Mouse (Mus musculus) lung, postnatal 0 days (tissue): ENCODE results near the gene Cmbl. TPM values are rescaled to one million over a fixed set of nuclear protein-coding genes. Genes with fewer than 3 reads are reported as not detected.

ENCODE experiments used
- ATAC-seq: fragments of 200-750 bp; cut with Nextera tagmentation; 2 replicates; pipeline ENCODE4 v1.8.0; 2017; ENCODE audit warnings: moderate library complexity
- DNase-seq: peaks from one replicate; pipeline ENCODE4 v3.0.0-alpha.2; 2016; ENCODE audit warnings: low spot score
- H3K27ac ChIP-seq: fragments of 300-500 bp; sonication (generic); 2 replicates; pipeline ENCODE4 v1.5.1; 2014; ENCODE audit warnings: antibody characterized with exemption, mild to moderate bottlenecking, low read length, mixed read lengths
- H3K27me3 ChIP-seq: fragments of 300-500 bp; sonication (generic); replicated peaks from 2 replicates; pipeline ENCODE4 v1.6.1; 2014; ENCODE audit warnings: low read length, mixed read lengths; ENCODE audit not compliant: insufficient read depth
- H3K36me3 ChIP-seq: fragments of 300-500 bp; sonication (generic); 2 replicates; pipeline ENCODE4 v1.6.1; 2014; ENCODE audit warnings: low read length, mixed read lengths; ENCODE audit not compliant: insufficient read depth
- H3K4me1 ChIP-seq: fragments of 300-500 bp; sonication (generic); 2 replicates; pipeline ENCODE4 v1.6.1; 2014; ENCODE audit warnings: antibody characterized with exemption, low read depth, low read length, mixed read lengths; ENCODE audit not compliant: insufficient read depth
- H3K4me2 ChIP-seq: fragments of 300-500 bp; sonication (generic); replicated peaks from 2 replicates; pipeline ENCODE4 v1.6.1; 2014; ENCODE audit warnings: low read depth, mild to moderate bottlenecking, low read length, moderate library complexity, mixed read lengths
- H3K4me3 ChIP-seq: fragments of 300-500 bp; sonication (generic); 2 replicates; pipeline ENCODE4 v1.5.1; 2014; ENCODE audit warnings: low read depth, low read length
- H3K9ac ChIP-seq: fragments of 300-500 bp; sonication (generic); replicated peaks from 2 replicates; pipeline ENCODE4 v1.6.1; 2014; ENCODE audit warnings: low read depth, mild to moderate bottlenecking
- H3K9me3 ChIP-seq: fragments of 300-500 bp; sonication (generic); 2 replicates; pipeline ENCODE4 v1.6.1; 2016; ENCODE audit warnings: low read length, mixed read lengths
- CTCF ChIP-seq: IDR thresholded peaks from 2 replicates; pipeline ENCODE4 v1.5.1; 2016; ENCODE audit warnings: antibody characterized with exemption, mild to moderate bottlenecking
- EP300 ChIP-seq: IDR thresholded peaks from 2 replicates; pipeline ENCODE4 v1.6.1; 2016; ENCODE audit warnings: antibody characterized with exemption, mild to moderate bottlenecking, control low read depth
- WGBS: fragments of 180-500 bp; shearing (Covaris S2); extraction: QIAGEN DNeasy Blood & Tissue Kit; methylation state at CpG from one replicate; pipeline ENCODE4 v1.1.7; 2014; 5-methylcytosine and 5-hydroxymethylcytosine counted together
- polyA plus RNA-seq: library from polyadenylated mRNA; unstranded; fragments of >200 nt; fragmentation: Nextera tagmentation; extraction: Ambion mirVana; gene quantifications from 2 replicates; pipeline ENCODE4 v1.2.1, GENCODE M21; 2015

Gene Cmbl
- polyA plus RNA-seq, 1 experiment from 2014 or later, result 12.2 TPM

- 29% methylated on average over 19 of the region's 19 CpGs for WGBS
- ATAC-seq, result peak; percentile 34
- peak; percentile 36 for DNase-seq
- Histone ChIP-seq H3K36me3 (no peaks in the 10 kb centered on the region), H3K27me3 (no peaks in the 10 kb centered on the region), H3K4me2 (peak overlapping the region; percentile 32), H3K4me3 (no peak overlapping the region), H3K27ac (no peak overlapping the region), H3K9me3 (no peaks in the 10 kb centered on the region), H3K9ac (no peak overlapping the region), H3K4me1 (peaks cover 3% of the 10 kb centered on the region; the same call in 1 of the 2 replicates)
- TF ChIP-seq CTCF (no peak), EP300 (no peak)
Measured at GRCm38 (mm10) chr15:31563577-31564546, 1.3 kb upstream of the Cmbl start.

DNA sequence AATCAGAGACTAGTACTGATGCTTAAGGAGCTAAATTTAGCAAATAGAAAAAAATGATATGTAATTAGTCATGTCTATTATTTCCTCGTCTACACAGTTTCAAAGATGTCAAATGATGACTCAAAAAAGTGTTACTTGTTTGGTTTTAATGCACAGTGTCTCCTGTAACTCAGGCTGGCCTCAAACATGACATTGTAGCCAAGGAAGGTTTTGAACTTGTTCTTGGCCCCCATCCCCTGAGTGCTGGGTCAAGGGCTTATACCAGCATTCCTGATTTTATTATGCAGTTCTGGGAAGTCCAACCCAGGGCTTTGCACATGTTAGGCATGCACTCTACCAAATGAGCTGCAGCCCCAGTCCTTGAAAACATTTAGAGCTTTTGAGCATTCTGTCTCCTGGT is 597 bp downstream of the Cmbl start:
- H3K27me3 ChIP-seq, result no peaks in the 10 kb centered on the region
- 57% methylated on average over 1 of the region's 1 CpGs for WGBS
- DNase-seq, result no peak
- no peak overlapping the region for H3K4me2 ChIP-seq
- no peak overlapping the region for H3K4me3 ChIP-seq
- H3K9ac ChIP-seq, result no peak overlapping the region
- ATAC-seq, result no peak
- H3K27ac ChIP-seq, result no peak overlapping the region
- H3K4me1 ChIP-seq, result peaks cover 7% of the 10 kb centered on the region; the same call in 1 of the 2 replicates
- TF ChIP-seq EP300 (no peak), CTCF (no peak)
- H3K36me3 ChIP-seq, result no peaks in the 10 kb centered on the region
- H3K9me3 ChIP-seq, result no peaks in the 10 kb centered on the region

GRCm38 (mm10) chr15:31567431-31567830 is 2.2 kb downstream of the Cmbl start:
- Histone ChIP-seq H3K9ac (no peak overlapping the region), H3K4me3 (no peak overlapping the region), H3K9me3 (no peaks in the 10 kb centered on the region), H3K27ac (no peak overlapping the region), H3K27me3 (no peaks in the 10 kb centered on the region), H3K4me1 (peaks cover 7% of the 10 kb centered on the region; the same call in 1 of the 2 replicates), H3K4me2 (no peak overlapping the region), H3K36me3 (no peaks in the 10 kb centered on the region)
- TF ChIP-seq EP300 (no peak), CTCF (no peak)
- DNase-seq, result no peak
- ATAC-seq, result no peak
- WGBS, result 74% methylated on average over 7 of the region's 7 CpGs

DNA sequence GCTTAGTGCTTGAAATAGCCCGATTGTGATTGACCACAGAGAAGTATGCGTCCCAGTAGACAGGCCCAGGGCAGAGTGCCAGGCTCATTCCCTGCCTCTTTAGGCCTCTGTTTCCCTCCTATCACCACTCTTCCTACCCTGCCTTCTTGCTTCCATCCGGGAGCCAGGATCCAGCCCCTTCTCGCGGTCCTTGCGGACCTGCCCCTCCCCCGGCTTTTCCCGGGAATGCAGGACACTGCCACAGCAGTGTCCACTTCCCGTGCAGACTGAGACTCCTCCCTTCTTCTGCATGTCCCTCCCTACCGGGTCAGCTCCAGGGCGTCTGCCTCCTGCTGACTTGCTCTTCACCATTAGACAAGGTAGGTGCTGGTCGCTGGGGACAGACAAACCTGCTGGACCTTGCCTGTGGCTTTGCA is 3.4 kb downstream of the Cmbl start:
- peaks cover 7% of the 10 kb centered on the region; the same call in 1 of the 2 replicates for H3K4me1 ChIP-seq
- no peaks in the 10 kb centered on the region for H3K27me3 ChIP-seq
- no peaks in the 10 kb centered on the region for H3K9me3 ChIP-seq
- peak; percentile 91 for ATAC-seq
- peak; percentile 83 for DNase-seq
- TF ChIP-seq CTCF (no peak; the same call in 1 of the 2 replicates), EP300 (no peak)
- H3K4me2 ChIP-seq, result peak overlapping the region; percentile 38
- H3K4me3 ChIP-seq, result no peak overlapping the region
- 9% methylated on average over 12 of the region's 12 CpGs for WGBS
- no peaks in the 10 kb centered on the region for H3K36me3 ChIP-seq
- H3K9ac ChIP-seq, result no peak overlapping the region
- H3K27ac ChIP-seq, result 0 out of 2 replicates have a peak overlapping the region, but pooled peaks have one; percentile 7

GRCm38 (mm10) chr15:31569325-31570022 is 4.3 kb downstream of the Cmbl start:
- H3K27me3 ChIP-seq, result no peaks in the 10 kb centered on the region
- ATAC-seq, result peak; percentile 29
- no peak overlapping the region for H3K4me2 ChIP-seq
- H3K4me3 ChIP-seq, result no peak overlapping the region
- 48% methylated on average over 9 of the region's 9 CpGs for WGBS
- H3K4me1 ChIP-seq, result peaks cover 7% of the 10 kb centered on the region; the same call in 1 of the 2 replicates
- TF ChIP-seq CTCF, result peak; percentile 20; the same call in 1 of the 2 replicates
- no peak for TF ChIP-seq EP300
- no peak overlapping the region for H3K9ac ChIP-seq
- peak; percentile 54 for DNase-seq
- no peaks in the 10 kb centered on the region for H3K36me3 ChIP-seq
- no peaks in the 10 kb centered on the region for H3K9me3 ChIP-seq
- H3K27ac ChIP-seq, result no peak overlapping the region

DNA sequence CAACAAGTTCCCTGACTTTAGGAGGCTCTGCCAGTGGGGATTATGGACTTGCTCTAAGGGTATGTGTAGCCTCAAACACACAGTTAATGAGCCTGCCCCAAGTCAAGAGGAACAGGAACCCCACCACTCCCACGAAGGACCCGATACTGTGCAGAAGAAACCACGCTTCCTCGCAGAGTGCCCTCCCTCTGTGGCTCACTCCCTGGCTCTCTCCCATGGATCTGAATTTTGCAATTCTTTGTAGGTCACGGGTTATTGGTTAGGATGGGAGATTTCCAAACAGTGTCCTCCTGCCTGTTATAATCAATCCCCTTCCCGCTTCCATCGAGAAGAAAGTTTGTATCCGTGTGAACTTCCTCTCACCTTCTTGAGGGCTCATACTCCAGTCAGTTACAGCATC is 5.8 kb downstream of the Cmbl start:
- WGBS, result 85% methylated on average over 8 of the region's 8 CpGs

More for the DNA sequence above, 5.8 kb downstream of the Cmbl start:
- Histone ChIP-seq H3K4me1 (peaks cover 7% of the 10 kb centered on the region; the same call in 1 of the 2 replicates), H3K27me3 (no peaks in the 10 kb centered on the region), H3K9me3 (no peaks in the 10 kb centered on the region), H3K4me3 (no peak overlapping the region), H3K4me2 (no peak overlapping the region), H3K36me3 (no peaks in the 10 kb centered on the region), H3K27ac (no peak overlapping the region), H3K9ac (no peak overlapping the region)
- ATAC-seq (no peak), DNase-seq (no peak)
- no peak for TF ChIP-seq EP300
- TF ChIP-seq CTCF, result no peak
